Mouse (Mus musculus) liver, embryonic 14.5 days (tissue): ENCODE measurements around the gene Spg7.

Source experiments
- CTCF ChIP-seq: IDR thresholded peaks from 2 replicates; pipeline ENCODE4 v1.5.1; 2016; ENCODE audit warnings: antibody characterized with exemption, low read depth, control low read depth
- EP300 ChIP-seq: IDR thresholded peaks from 2 replicates; pipeline ENCODE4 v1.6.1; 2016; ENCODE audit warnings: antibody characterized with exemption, low read depth

DNA sequence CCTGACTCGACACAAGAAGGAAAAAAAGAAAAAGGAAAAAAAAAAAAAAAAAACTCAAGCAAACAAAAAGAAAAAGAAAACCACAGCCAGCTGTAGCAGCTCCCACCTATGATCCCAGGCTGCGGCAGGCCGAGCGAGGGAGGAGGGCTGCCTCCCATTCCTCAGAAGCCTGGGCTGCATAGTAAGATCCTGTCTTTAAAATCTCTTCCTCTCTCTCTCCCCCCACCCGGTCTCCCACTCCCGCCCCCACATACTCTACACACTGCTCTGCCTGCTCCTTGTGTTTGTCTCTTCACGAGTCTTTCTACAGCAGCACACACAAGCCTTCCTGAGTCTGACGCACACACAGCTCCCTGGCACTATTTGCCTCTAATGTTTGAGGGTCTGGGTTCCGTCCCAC lies 59.3 kb downstream of the Spg7 start:
- TF ChIP-seq CTCF (no peak), EP300 (no peak)
